Mouse (Mus musculus): ENCODE measurements at regions not wholly inside any gene's neighbourhood (a gene's known extent, or its start where the extent isn't known, plus 50 kb on each side); places are given as distances from the start of the nearest gene placed in this dataset.

DNA sequence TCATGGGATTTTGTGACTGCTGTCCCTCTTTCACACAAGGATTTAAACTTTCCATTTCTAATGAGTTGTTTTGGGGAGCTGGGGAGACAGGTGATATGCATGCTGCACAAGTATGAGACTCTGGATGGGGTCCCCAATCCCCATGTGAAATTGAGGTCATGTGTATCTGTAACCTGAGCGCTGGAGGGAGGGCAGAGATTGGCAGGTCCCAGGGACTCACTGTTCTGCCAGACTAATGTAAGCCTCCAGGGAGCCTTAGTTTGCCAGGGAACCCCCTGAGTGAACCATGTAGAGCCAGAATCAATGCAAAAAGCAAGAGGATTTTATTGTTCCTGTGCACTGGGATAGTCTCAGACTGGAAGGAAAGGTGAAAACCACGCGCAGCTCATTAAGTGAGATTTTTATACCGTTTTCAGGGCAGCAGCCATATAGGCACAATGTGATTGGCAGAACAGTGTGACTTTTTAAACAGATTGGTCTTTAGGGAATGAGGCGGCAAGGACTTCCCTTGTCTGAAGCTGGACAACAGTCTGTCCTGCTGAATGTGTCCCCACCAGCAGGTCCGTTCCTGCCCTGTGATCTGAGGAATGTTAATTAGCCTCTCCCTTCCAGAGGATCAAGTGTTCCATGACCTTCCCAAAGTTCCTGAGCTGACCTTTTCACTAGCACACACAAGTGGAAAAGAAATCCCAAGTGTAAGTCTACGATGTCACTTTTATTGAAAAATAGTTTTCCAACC is 59.9 kb upstream of the Oxgr1 start:
- DNase-seq (ENCODE audit: low spot score in 2 of 2): no peak

- no peak for DNase-seq (ENCODE audit: low spot score in 2 of 2)
Measured at GRCm38 (mm10) chr14:120102749-120103142, 60.5 kb upstream of the Oxgr1 start.

GRCm38 (mm10) chr14:120109846-120110245 is 67.6 kb upstream of the Oxgr1 start:
- DNase-seq (ENCODE audit: low spot score in 2 of 2): no peak

- no peak for DNase-seq (ENCODE audit: low spot score in 2 of 2)
Measured at GRCm38 (mm10) chr14:120113316-120113715, 71.1 kb upstream of the Oxgr1 start.

- no peak for DNase-seq (ENCODE audit: low spot score in 2 of 2)
Measured at GRCm38 (mm10) chr14:120118582-120118981, 76.3 kb upstream of the Oxgr1 start.

GRCm38 (mm10) chr14:120119094-120119501 is 76.9 kb upstream of the Oxgr1 start:
- DNase-seq (ENCODE audit: low spot score in 2 of 2): no peak

DNA sequence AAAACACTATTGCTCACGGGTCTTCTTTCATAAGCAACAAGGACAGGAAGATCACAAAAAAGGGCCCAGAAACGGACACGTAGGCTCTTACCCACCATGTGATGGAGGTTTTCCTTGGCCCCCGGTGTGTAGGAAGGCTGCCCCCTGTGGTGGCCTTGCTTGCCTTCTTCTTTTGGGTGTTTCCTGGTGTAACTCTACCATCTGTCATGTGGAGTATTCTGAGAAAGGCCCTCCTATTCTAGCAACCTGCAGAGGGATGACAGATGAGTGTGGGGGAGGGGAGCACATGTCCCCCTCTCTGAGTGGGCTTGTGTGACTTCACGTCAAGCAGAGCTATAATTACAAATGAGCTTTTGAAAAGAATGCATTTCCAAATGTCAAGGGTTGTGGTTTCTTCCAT is 77.3 kb upstream of the Oxgr1 start:
- peak in 1 of 2 experiments; percentile 56 for DNase-seq (ENCODE audit: low spot score in 2 of 2)

DNA sequence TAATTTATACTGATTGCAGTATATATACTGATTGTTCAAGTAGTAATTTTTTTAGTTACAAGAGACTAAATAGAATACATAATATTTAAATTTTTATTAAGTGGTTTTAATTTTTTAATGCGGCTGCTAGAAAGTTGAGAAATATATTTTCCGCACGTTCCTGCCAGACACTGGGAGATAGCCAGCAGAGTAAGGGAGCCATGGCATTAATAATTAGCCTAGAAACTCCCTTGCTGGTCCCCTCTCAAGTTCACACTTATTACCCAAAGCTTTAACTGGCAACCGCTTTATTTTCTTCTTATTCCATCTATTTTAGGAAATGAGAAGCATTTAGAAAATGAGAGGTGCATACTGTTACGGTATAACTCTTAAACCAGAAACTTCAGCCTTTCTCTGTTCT is 78.0 kb upstream of the Oxgr1 start:
- DNase-seq (ENCODE audit: low spot score in 2 of 2): no peak

DNA sequence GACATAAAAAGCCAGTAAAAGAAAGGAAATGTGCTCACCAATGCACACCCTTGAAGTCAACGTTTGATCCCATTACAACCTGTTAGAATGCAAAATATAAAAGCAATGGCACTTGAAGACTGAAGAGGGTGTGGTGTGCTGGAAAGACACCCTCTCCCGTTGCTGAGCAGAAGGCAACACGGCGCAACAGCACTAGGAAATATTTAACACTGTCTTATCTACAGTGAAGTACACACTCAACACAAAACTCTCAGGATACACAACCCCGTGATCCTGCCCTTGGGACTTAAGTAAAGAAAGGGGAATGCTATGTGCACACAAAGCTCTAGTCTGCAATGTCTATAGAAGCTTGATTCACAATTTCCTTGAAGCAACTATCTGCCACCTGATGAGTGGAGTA is 83.1 kb upstream of the Oxgr1 start:
- no peak for DNase-seq (ENCODE audit: low spot score in 2 of 2)

DNA sequence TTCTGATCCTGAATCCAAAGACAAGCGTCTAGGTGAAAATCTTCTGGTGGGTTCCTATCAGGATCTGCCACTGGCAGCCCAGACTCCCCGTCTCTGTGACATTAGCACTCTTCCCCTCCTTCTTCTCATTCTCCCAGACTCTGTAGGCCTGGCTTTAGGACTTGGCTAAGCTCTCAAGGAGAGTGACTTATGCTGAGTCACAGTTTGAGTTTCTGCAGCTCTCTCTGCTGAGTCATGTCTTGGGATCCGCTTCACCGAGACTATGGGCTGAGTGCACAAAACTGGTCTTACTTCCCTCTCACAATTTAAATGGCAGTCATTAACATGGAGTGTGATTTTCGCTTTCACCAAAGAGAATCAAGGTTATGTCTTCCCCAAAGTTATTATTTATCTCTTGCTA is 85.2 kb upstream of the Oxgr1 start:
- no peak for DNase-seq (ENCODE audit: low spot score in 2 of 2)

GRCm38 (mm10) chr14:120134346-120135008 is 92.2 kb upstream of the Oxgr1 start:
- DNase-seq (ENCODE audit: low spot score in 2 of 2): no peak

GRCm38 (mm10) chr14:120135198-120135597 is 93.0 kb upstream of the Oxgr1 start:
- peak; percentile 6 to 7 for DNase-seq (ENCODE audit: low spot score in 2 of 2)

GRCm38 (mm10) chr14:120136736-120137135 is 94.5 kb upstream of the Oxgr1 start:
- peak; percentile 21 to 37 for DNase-seq (ENCODE audit: low spot score in 2 of 2)

GRCm38 (mm10) chr14:120137680-120138136 is 95.5 kb upstream of the Oxgr1 start:
- peak; percentile 67 to 86 for DNase-seq (ENCODE audit: low spot score in 2 of 2)

- peak in 1 of 2 experiments; percentile 2 for DNase-seq (ENCODE audit: low spot score in 2 of 2)
Measured at GRCm38 (mm10) chr14:120138546-120138945, 96.3 kb upstream of the Oxgr1 start.

GRCm38 (mm10) chr14:120139256-120139655 is 97.0 kb upstream of the Oxgr1 start:
- DNase-seq (ENCODE audit: low spot score in 2 of 2): peak in 1 of 2 experiments; percentile 3

- DNase-seq (ENCODE audit: low spot score in 2 of 2): no peak
Measured at GRCm38 (mm10) chr14:120139671-120140071, 97.4 kb upstream of the Oxgr1 start.

DNA sequence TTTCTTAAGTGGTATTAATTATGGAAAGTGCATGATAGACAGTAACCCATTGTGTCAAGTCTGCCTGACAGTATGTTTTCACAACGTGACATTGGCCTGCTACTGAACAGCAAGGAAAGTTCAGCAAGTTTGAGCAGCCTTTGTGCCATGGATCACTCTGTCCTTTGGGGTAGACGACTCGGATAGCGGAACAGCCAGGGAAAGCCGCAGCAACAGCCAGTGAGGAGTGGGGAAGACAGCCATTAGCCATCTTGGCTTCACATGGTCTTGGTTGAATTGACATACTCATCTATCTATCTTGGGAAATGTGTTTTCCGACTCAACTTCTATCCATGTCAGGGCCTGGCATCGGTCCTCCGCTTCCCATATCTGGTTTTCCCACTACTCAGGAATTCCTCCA is 98.0 kb upstream of the Oxgr1 start:
- DNase-seq (ENCODE audit: low spot score in 2 of 2): peak in 1 of 2 experiments; percentile 3

DNA sequence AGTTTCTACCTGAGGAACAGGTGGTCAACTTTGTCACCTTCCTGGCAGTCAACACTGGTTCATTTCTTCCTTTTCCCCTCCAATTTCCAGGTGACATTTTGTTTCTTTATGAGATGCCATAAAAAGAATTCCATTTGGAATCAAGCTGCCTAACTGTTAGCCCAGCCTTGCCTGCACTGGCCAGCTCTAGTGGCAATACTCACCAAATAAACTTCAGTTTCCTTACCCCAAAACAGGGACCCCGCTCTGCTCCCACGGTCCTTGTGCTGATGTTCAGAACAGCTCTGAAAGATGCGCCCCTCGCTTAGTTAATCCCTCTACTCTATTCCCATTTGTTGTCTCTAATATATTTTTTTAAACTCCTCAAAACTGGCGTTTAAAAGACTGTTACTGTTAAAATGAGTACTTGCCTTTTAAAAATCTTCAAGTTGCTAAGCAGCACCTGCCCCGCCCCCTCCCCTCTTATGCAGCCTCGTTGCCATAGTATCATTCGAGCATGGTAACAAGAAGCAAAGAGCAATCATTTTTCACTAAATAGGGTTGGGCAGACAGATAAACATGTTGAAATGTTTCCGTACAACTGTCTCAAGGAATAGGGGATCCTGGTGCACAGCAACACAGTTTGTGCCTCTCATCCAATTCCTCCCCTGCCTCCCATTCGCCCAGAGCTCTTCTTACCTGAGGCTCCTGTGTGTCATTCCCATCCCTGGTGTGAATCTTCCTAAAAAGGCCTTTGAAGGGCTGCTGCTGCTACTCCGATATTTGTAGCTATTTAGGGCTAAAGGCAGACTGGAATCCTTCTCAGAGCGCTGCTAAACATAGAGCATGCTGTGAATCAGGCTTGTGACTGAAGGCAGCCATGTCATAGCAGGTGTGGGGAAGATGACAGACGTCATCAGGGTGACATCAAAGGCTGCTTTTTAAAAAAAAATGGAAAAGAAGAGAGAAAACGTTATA is 98.8 kb upstream of the Oxgr1 start:
- no peak for DNase-seq (ENCODE audit: low spot score in 2 of 2)

DNA sequence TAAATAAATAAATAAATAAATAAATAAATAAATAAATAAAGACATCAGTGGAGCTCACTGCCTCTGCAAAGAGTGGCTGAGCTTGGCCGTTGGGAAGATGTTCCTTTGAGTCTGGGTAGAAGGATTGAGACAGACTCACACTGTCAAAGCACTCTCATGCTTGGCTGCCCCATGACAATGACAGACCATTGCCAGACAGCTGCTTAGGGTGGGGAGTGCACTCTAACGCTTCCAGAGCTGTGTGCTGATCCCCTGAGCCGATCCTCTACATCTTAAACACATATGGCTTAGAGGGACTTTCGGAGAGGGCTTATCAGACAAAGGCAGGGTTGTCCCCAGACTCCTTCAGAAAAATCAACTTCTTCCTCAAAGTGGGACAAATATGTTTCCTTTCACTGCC is 100.0 kb upstream of the Oxgr1 start:
- DNase-seq (ENCODE audit: low spot score in 2 of 2): no peak

DNA sequence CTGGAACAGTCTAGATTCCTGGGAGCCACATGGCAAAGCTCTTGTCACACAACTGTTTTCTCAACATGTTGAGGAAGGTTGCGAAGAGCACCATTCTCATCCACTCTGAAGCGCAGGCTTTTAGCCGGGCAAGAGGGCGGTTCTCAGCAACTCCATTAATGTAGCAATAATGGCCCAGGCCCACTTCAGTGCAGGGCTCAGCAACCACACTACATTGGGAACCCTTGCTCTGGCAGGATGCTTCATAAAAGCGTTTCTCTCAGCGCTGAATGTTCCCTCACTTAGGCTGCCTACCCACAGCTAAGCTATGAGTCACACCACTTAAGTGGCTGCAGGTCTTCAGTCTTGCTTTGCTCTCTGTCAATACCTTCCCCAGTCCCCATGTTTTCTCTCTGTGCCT is 102.2 kb upstream of the Oxgr1 start:
- no peak for DNase-seq (ENCODE audit: low spot score in 2 of 2)

- no peak for DNase-seq (ENCODE audit: low spot score in 2 of 2)
Measured at GRCm38 (mm10) chr14:120146312-120146711, 104.1 kb upstream of the Oxgr1 start.
